Mouse (Mus musculus) CH12.LX (cell line): ENCODE measurements around the gene Ctrl. TPM values are rescaled to one million over a fixed set of nuclear protein-coding genes. Genes with fewer than 3 reads are reported as not detected.
A peak's percentile ranks its signal among the peaks of the same experiment; 100 is the strongest.

Experiments used
- DNase-seq: peaks from one replicate; pipeline ENCODE4 v3.0.0-alpha.2; 2013; ENCODE audit errors: extremely low read depth
- H3K27ac ChIP-seq: 2 replicates; pipeline ENCODE4 v1.5.1; 2012; ENCODE audit warnings: low read depth, mild to moderate bottlenecking, control low read depth, moderate library complexity; ENCODE audit not compliant: insufficient read depth
- H3K27me3 ChIP-seq: replicated peaks from 2 replicates; pipeline ENCODE3; 2012; ENCODE audit warnings: inconsistent platforms
- H3K36me3 ChIP-seq, 2 experiments: replicated peaks in 1 of 2; 2 replicates each; pipeline versions ENCODE3 to v1.6.1; 2012; ENCODE audit warnings: inconsistent platforms in 1 of 2, low read length in 1 of 2, mild to moderate bottlenecking in 1 of 2, mixed read lengths in 1 of 2, moderate library complexity in 1 of 2; ENCODE audit not compliant: control insufficient read depth in 1 of 2, insufficient read depth in 1 of 2
- H3K4me1 ChIP-seq, 2 experiments: 2 replicates each; pipeline ENCODE4 v1.6.1; 2012; ENCODE audit warnings: inconsistent platforms in 1 of 2, moderate library complexity in 1 of 2; ENCODE audit not compliant: insufficient read depth in 2 of 2, control insufficient read depth in 1 of 2
- H3K4me2 ChIP-seq: 2 replicates; pipeline ENCODE4 v1.6.1; 2012; ENCODE audit warnings: low read depth, mild to moderate bottlenecking, control low read depth; ENCODE audit not compliant: poor library complexity, insufficient read depth, severe bottlenecking
- H3K4me3 ChIP-seq, 3 experiments: fragments of 150-350 bp in 1 of 3; sonication (generic) in 1 of 3; replicated peaks in 1 of 3; 2 replicates each; pipeline versions ENCODE3 to v1.5.1; 2011 to 2012; ENCODE audit warnings: low read depth in 2 of 3, low read length in 2 of 3, mild to moderate bottlenecking in 2 of 3, moderate library complexity in 2 of 3, control low read depth in 1 of 3, improper control_type of control experiment in 1 of 3, inconsistent platforms in 1 of 3, mixed read lengths in 1 of 3; ENCODE audit not compliant: poor library complexity in 1 of 3
- H3K79me2 ChIP-seq: replicated peaks from 2 replicates; pipeline ENCODE4 v1.6.1; 2012; ENCODE audit warnings: mild to moderate bottlenecking, moderate library complexity; ENCODE audit not compliant: control insufficient read depth, poor library complexity, insufficient read depth, severe bottlenecking; ENCODE audit errors: extremely low read depth
- H3K9ac ChIP-seq: 2 replicates; pipeline ENCODE4 v1.6.1; 2012; ENCODE audit warnings: low read depth, mild to moderate bottlenecking, control low read depth, moderate library complexity; ENCODE audit not compliant: insufficient read depth
- H3K9me3 ChIP-seq: replicated peaks from 2 replicates; pipeline ENCODE3; 2012; ENCODE audit warnings: low read length, inconsistent platforms, mixed read lengths
- CHD1 ChIP-seq: IDR thresholded peaks from 2 replicates; pipeline ENCODE4 v1.6.1; 2012; ENCODE audit warnings: low read depth, low read length, improper control_type of control experiment, inconsistent platforms
- CHD2 ChIP-seq: IDR thresholded peaks from 2 replicates; pipeline ENCODE4 v1.6.1; 2011; ENCODE audit warnings: low read length, improper control_type of control experiment
- EP300 ChIP-seq: IDR thresholded peaks from 2 replicates; pipeline ENCODE4 v1.6.1; 2011; ENCODE audit warnings: low read length, improper control_type of control experiment
- ETS1 ChIP-seq: conservative IDR thresholded peaks from 2 replicates; pipeline ENCODE4 v1.6.1; 2012; ENCODE audit warnings: low read depth, mild to moderate bottlenecking, inconsistent platforms, low read length, improper control_type of control experiment, moderate library complexity
- HCFC1 ChIP-seq: IDR thresholded peaks from 2 replicates; pipeline ENCODE4 v1.6.1; 2012; ENCODE audit warnings: low read depth, mild to moderate bottlenecking, inconsistent platforms, low read length, improper control_type of control experiment
- MAX ChIP-seq: IDR thresholded peaks from 2 replicates; pipeline ENCODE4 v1.6.1; 2011; ENCODE audit warnings: low read length, improper control_type of control experiment
- MAZ ChIP-seq: IDR thresholded peaks from 2 replicates; pipeline ENCODE4 v1.6.1; 2012; ENCODE audit warnings: low read depth, mild to moderate bottlenecking, inconsistent platforms, low read length, improper control_type of control experiment, moderate library complexity
- MEF2A ChIP-seq: IDR thresholded peaks from 2 replicates; pipeline ENCODE4 v1.6.1; 2014; ENCODE audit warnings: low read depth, mild to moderate bottlenecking, inconsistent platforms, low read length, improper control_type of control experiment, borderline replicate concordance
- MXI1 ChIP-seq: IDR thresholded peaks from 2 replicates; pipeline ENCODE4 v1.6.1; 2011; ENCODE audit warnings: mild to moderate bottlenecking, low read depth, low read length, improper control_type of control experiment
- MYC ChIP-seq: IDR thresholded peaks from 2 replicates; pipeline ENCODE4 v1.6.1; 2011; ENCODE audit warnings: low read depth, mild to moderate bottlenecking, improper control_type of control experiment, low read length
- NELFE ChIP-seq: IDR thresholded peaks from 2 replicates; pipeline ENCODE4 v1.6.1; 2011; ENCODE audit warnings: low read depth, low read length, improper control_type of control experiment
- PAX5 ChIP-seq: IDR thresholded peaks from 2 replicates; pipeline ENCODE4 v1.6.1; 2012; ENCODE audit warnings: low read length, inconsistent platforms, mixed read lengths
- POLR2A ChIP-seq: IDR thresholded peaks from 2 replicates; pipeline ENCODE4 v1.6.1; 2011; ENCODE audit warnings: low read depth, mild to moderate bottlenecking, improper control_type of control experiment, low read length
- POLR2AphosphoS2 ChIP-seq: IDR thresholded peaks from 2 replicates; pipeline ENCODE4 v1.6.1; 2011; ENCODE audit warnings: low read depth, low read length, improper control_type of control experiment
- RAD21 ChIP-seq: IDR thresholded peaks from 2 replicates; pipeline ENCODE4 v1.6.1; 2011; ENCODE audit warnings: low read depth, mild to moderate bottlenecking, low read length, improper control_type of control experiment, moderate library complexity
- RCOR1 ChIP-seq: conservative IDR thresholded peaks from 2 replicates; pipeline ENCODE4 v1.6.1; 2012; ENCODE audit warnings: low read depth, mild to moderate bottlenecking, inconsistent platforms, low read length, improper control_type of control experiment
- SIN3A ChIP-seq: IDR thresholded peaks from 2 replicates; pipeline ENCODE4 v1.6.1; 2012; ENCODE audit warnings: low read length, improper control_type of control experiment, inconsistent platforms
- SMC3 ChIP-seq: IDR thresholded peaks from 2 replicates; pipeline ENCODE4 v1.6.1; 2011; ENCODE audit warnings: low read depth, low read length, improper control_type of control experiment
- TBP ChIP-seq: conservative IDR thresholded peaks from 2 replicates; pipeline ENCODE4 v1.6.1; 2011; ENCODE audit warnings: low read depth, low read length, improper control_type of control experiment
- TCF12 ChIP-seq: IDR thresholded peaks from 2 replicates; pipeline ENCODE4 v1.6.1; 2014; ENCODE audit warnings: low read depth, mild to moderate bottlenecking, inconsistent platforms, low read length, improper control_type of control experiment
- UBTF ChIP-seq: IDR thresholded peaks from 2 replicates; pipeline ENCODE4 v1.6.1; 2012; ENCODE audit warnings: low read depth, mild to moderate bottlenecking, inconsistent platforms, low read length, improper control_type of control experiment, moderate library complexity
- USF1 ChIP-seq: IDR thresholded peaks from 2 replicates; pipeline ENCODE4 v1.6.1; 2014; ENCODE audit warnings: low read depth, mild to moderate bottlenecking, inconsistent platforms, low read length, improper control_type of control experiment
- USF2 ChIP-seq: conservative IDR thresholded peaks from 2 replicates; pipeline ENCODE4 v1.6.1; 2011; ENCODE audit warnings: low read depth, low read length, improper control_type of control experiment
- ZC3H11A ChIP-seq: IDR thresholded peaks from 2 replicates; pipeline ENCODE4 v1.6.1; 2012; ENCODE audit warnings: low read depth, mild to moderate bottlenecking, inconsistent platforms, low read length, improper control_type of control experiment
- ZMIZ1 ChIP-seq: IDR thresholded peaks from 2 replicates; pipeline ENCODE4 v1.6.1; 2012; ENCODE audit warnings: low read depth, mild to moderate bottlenecking, inconsistent platforms, low read length, improper control_type of control experiment
- dilution Hi-C: fragments of 300-500 bp; cut with MboI; formaldehyde crosslinking; loops from 2 replicates; pipeline ENCODE4 v1.14.3; 2020; ENCODE audit warnings: low sequenced_read_pairs; ENCODE audit not compliant: extremely low pct_unique_long_range_greater_than_20kb, extremely low pct_ligation_motif_present
- in situ Hi-C: fragments of 300-500 bp; cut with MboI; formaldehyde crosslinking; loops from 3 replicates; pipeline ENCODE4 v1.14.3; 2019; ENCODE audit warnings: low sequenced_read_pairs, low pct_ligation_motif_present, low pct_unique_long_range_greater_than_20kb, mixed read lengths
- polyA plus RNA-seq: library from polyadenylated mRNA; unstranded; fragments of >175 nt; gene quantifications from 2 replicates; pipeline ENCODE4 v1.2.1, GENCODE M21; 2012; ENCODE audit warnings: low read depth; ENCODE audit not compliant: insufficient read length
- total RNA-seq, 2 experiments: library from RNA; depleted of rRNA; stranded (reverse); fragments of 300-350 nt in 1 of 2; fragments of >200 nt in 1 of 2; gene quantifications; 2 replicates each; pipeline ENCODE4 v1.2.3; 2012 to 2014

Ctrl gene
- total and polyA plus RNA-seq, 3 experiments, result 1.3 to 5.3 (median 2.0) TPM

DNA sequence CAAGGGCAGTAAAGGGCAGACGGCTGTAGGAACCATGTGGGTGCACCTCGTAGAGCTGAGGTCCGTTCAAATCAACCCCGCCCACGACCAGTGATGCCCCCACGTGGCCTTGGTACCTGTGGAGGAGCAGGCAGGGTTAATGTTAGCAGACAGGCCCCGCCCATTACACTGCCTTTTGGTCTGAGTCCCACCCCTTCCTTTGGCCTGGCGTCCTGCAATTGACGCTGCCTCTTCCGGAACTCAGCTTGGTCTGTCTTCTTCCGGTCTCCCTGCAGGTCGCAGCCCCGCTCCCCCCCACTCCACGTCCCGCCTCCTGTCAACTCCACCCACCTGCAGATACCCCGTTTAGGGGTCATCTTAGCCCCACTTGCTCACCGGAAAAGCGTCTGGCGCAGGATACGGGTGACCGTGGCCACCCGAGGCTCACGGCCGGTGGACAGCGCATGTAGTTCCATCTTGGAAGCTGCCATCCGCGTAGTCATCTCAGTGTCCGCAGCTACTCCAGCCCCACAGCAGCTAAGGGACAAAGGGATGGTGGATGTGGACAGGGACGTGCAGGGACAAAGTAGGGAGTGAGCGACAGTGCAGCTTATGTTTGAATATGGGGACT, 3.3 kb upstream of the Ctrl start (continued):
- TF ChIP-seq ETS1 (0 out of 2 replicates have a peak, but pooled peaks have one; percentile 11), CHD2 (no peak), MAZ (peak; percentile 77; the same call in 1 of the 2 replicates), POLR2A (peak; percentile 66), ZC3H11A (no peak)

GRCm38 (mm10) chr8:105935863-105936603, 2.4 kb upstream of the Ctrl start:
- Histone ChIP-seq H3K9me3 (no peaks in the 10 kb centered on the region), H3K4me3 (peak overlapping the region; percentile 85 to 96 (median 92)), H3K27ac (no peak overlapping the region), H3K9ac (peak overlapping the region; percentile 66; the same call in 1 of the 2 replicates), H3K36me3 (peaks cover 14 to 57% of the 10 kb centered on the region in 2 experiments), H3K79me2 (no peaks in the 10 kb centered on the region), H3K4me1 (peaks cover 3 to 32% of the 10 kb centered on the region in 2 experiments; a peak in 3 of 4 replicates), H3K27me3 (no peaks in the 10 kb centered on the region), H3K4me2 (peak overlapping the region; percentile 58)
- DNase-seq, result no peak
- in situ Hi-C loops (loop anchor here (5.0 kb wide), 1 partner anchor 44 kb away; the partner anchor contains the start of gene Nrn1l), dilution Hi-C loops (no loop called here)
- TF ChIP-seq PAX5, result no peak
- no peak for TF ChIP-seq MYC
- TF ChIP-seq UBTF, result no peak
- no peak for TF ChIP-seq USF1
- TF ChIP-seq CHD1, result no peak
- TF ChIP-seq SIN3A, result no peak
- TF ChIP-seq ZC3H11A, result no peak
- TF ChIP-seq SMC3, result no peak
- TF ChIP-seq EP300, result no peak
- TF ChIP-seq MXI1, result no peak
- TF ChIP-seq TCF12, result no peak

- in situ Hi-C loops, result loop anchor here (5.0 kb wide), 1 partner anchor 43 kb away; the partner anchor contains the start of gene Nrn1l
Measured at GRCm38 (mm10) chr8:105935105-105935504, 1.4 kb upstream of the Ctrl start.

More at GRCm38 (mm10) chr8:105935105-105935504, 1.4 kb upstream of the Ctrl start:
- no peaks in the 10 kb centered on the region for H3K9me3 ChIP-seq
- DNase-seq, result no peak
- dilution Hi-C loops, result no loop called here
- H3K36me3 ChIP-seq, result peaks cover 18 to 66% of the 10 kb centered on the region in 2 experiments
- H3K9ac ChIP-seq, result no peak overlapping the region
- no peak overlapping the region for H3K4me2 ChIP-seq
- H3K4me3 ChIP-seq, result no peak overlapping the region
- H3K27me3 ChIP-seq, result no peaks in the 10 kb centered on the region
- H3K79me2 ChIP-seq, result no peaks in the 10 kb centered on the region
- no peak for TF ChIP-seq HCFC1
- TF ChIP-seq TBP, result no peak
- TF ChIP-seq USF2, result no peak
- TF ChIP-seq ZC3H11A, result no peak
- TF ChIP-seq RAD21, result no peak
- TF ChIP-seq RCOR1, result no peak
- no peak for TF ChIP-seq POLR2AphosphoS2
- TF ChIP-seq UBTF, result no peak
- TF ChIP-seq SIN3A, result no peak
- no peak for TF ChIP-seq MYC
- no peak for TF ChIP-seq USF1
- no peak for TF ChIP-seq EP300
- no peak for TF ChIP-seq CHD1
- TF ChIP-seq ZMIZ1, result no peak
- no peak for TF ChIP-seq MEF2A
- TF ChIP-seq MAX, result no peak
- TF ChIP-seq NELFE, result no peak
- TF ChIP-seq CHD2, result no peak
- peaks cover 3 to 35% of the 10 kb centered on the region in 2 experiments; a peak in 3 of 4 replicates for H3K4me1 ChIP-seq
- no peak overlapping the region for H3K27ac ChIP-seq
